Mouse (Mus musculus): ENCODE results near the gene Mrtfa.

Mrtfa gene

DNA sequence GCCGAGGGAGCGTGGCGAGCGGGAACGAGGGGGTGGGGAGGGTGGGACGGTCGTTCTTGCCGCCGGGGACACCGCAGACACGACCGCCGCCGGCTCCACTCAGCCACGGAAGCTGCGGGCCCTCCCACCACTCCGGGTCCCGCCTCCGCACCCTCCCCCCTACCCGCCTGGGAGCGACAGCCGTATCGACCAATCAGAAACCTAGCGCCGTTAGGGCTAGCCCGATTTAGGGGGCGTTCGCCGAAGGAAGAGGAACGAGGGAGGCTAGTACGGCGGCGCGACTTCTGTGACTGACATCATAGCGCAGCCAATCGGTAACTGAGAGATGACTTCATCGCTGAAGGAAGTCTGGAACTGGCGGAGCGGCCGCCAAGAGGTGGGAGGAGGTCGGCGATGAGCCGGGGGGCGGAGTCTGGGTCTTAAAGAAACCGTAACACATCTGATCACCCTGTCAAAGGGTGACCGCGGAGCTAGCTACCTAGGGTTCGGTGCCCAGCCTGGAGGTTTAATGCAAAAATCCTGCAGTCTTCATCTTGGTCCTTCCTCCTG, at the start of gene Mrtfa:
TSS of gene Mrtfa (minus strand) at position 128 of the 549 bp plus-strand sequence.
- ChIA-PET CTCF (interaction anchor here in 1 of 4 experiments (0.9 to 1.0 kb wide), 2 partner anchors 123 to 148 kb away, joined by 3 read pairs; no protein-coding TSS in a partner anchor), POLR2A (interaction anchor here in 3 of 4 experiments (0.6 to 1.9 kb wide), 21 partner anchors 9 to 936 kb away, joined by 3 to 12 read pairs (median 3); partner anchors contain the start of genes Tnrc6b (in 2 of the 3), Atf4 (in 1 of the 3) and Rbx1 (in 1 of the 3))

- POLR2A ChIA-PET, result interaction anchor here in 2 of 4 experiments (0.5 to 1.3 kb wide), 4 partner anchors 36 to 1144 kb away, joined by 3 to 5 read pairs (median 4); no protein-coding TSS in a partner anchor
- CTCF ChIA-PET, result interaction anchor here (0.6 to 2.1 kb wide), 12 partner anchors 19 to 1291 kb away, joined by 3 to 23 read pairs (median 3); partner anchors contain the start of genes St13 (in 1 of the 4) and Xpnpep3 (in 1 of the 4)
Measured at GRCm38 (mm10) chr15:81239794-81240343, 49.3 kb upstream of the Mrtfa start.

DNA sequence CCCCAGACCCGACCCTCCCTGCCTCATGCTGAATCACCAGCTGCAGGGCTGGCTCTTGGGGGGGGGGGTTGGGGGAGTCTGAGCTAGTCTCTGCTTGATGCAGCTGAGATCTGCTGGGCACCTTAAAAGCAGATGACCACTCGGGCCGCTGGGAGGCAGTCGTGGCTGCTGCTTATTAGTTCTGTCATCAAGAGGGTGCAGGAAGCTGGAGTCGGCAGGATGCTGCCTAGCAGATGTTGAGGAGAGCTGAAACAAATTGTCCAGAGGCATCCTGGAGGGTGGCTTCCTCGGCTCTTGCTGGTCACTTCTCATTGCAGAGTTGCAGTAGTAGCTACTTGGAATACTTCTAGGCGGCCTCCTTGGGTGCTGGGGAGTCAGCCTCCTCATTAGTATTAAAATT, 48.7 kb upstream of the Mrtfa start:
- POLR2A ChIA-PET, result interaction anchor here in 2 of 4 experiments (0.5 to 1.7 kb wide), 3 partner anchors 8 to 76 kb away, joined by 3 to 5 read pairs (median 3); no protein-coding TSS in a partner anchor
- CTCF ChIA-PET, result interaction anchor here (0.6 to 2.1 kb wide), 15 partner anchors 20 to 1290 kb away, joined by 3 to 23 read pairs (median 3); partner anchors contain the start of genes St13 (in 1 of the 4) and Xpnpep3 (in 1 of the 4)

GRCm38 (mm10) chr15:81237471-81237870, 46.9 kb upstream of the Mrtfa start:
- ChIA-PET POLR2A (interaction anchor here in 1 of 4 experiments (1.8 kb wide), 1 partner anchor 20 kb away, joined by 5 read pairs; no protein-coding TSS in a partner anchor), CTCF (no interaction called here)

DNA sequence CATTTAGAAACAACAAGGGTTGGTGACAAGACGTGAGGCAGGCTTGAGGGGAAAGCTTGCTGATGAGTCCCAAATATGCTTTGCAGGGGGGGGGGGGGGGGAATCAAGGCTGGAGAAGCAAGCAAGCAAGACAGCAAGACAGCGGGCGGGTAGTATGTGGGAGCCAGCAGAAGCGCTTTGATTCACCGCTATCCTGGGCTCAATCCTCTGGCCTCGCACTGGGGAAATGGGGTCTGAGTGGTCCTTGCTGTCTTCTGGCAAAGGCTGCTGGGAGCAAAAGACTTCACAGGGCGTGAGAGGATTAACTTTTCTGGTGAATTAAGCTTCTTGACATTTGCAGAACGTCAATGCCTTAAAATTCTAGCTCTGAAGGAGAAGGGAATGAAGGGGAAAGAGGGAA, 45.5 kb upstream of the Mrtfa start:
- ChIA-PET POLR2A (interaction anchor here in 3 of 4 experiments (0.6 to 2.5 kb wide), 11 partner anchors 10 to 329 kb away, joined by 3 to 8 read pairs (median 3); no protein-coding TSS in a partner anchor), CTCF (interaction anchor here in 1 of 4 experiments (1.3 kb wide), 1 partner anchor 227 kb away, joined by 3 read pairs; no protein-coding TSS in a partner anchor)

- POLR2A ChIA-PET, result interaction anchor here in 3 of 4 experiments (0.5 to 2.5 kb wide), 12 partner anchors 9 to 562 kb away, joined by 3 to 8 read pairs (median 3); no protein-coding TSS in a partner anchor
- CTCF ChIA-PET, result interaction anchor here in 2 of 4 experiments (0.5 to 1.3 kb wide), 2 partner anchors 227 to 467 kb away, joined by 3 to 4 read pairs; no protein-coding TSS in a partner anchor
Measured at GRCm38 (mm10) chr15:81235086-81235920, 44.7 kb upstream of the Mrtfa start, which contains the start of gene Mchr1. Mchr1 (plus strand) TSS chr15:81235499.

GRCm38 (mm10) chr15:81231325-81231724, 40.8 kb upstream of the Mrtfa start:
- CTCF ChIA-PET, result no interaction called here

GRCm38 (mm10) chr15:81229791-81230190, 39.2 kb upstream of the Mrtfa start:
- CTCF ChIA-PET, result interaction anchor here in 1 of 4 experiments (0.6 kb wide), 1 partner anchor 127 kb away, joined by 3 read pairs; no protein-coding TSS in a partner anchor

More at GRCm38 (mm10) chr15:81231325-81231724, 40.8 kb upstream of the Mrtfa start:
- POLR2A ChIA-PET, result no interaction called here

DNA sequence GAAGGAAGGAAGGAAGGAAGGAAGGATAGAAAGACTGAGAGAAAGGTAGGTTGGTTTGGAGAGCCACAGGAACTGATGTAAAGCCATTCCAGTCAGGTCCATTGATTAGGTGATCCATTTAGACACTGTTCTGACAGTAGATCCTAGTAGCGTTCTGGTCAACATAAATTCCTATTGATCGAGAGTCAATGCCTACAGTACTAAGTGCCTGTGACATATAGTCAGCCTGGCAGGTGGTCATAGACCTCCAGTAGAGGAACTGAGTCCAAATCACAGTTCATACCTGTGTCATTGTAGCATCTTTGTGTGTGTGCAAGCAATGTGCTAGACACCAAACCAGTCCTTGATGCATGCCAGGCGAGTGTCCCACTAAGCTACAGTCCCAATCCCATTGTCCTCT, 37.7 kb upstream of the Mrtfa start:
- ChIA-PET POLR2A (interaction anchor here in 1 of 4 experiments (0.8 kb wide), 1 partner anchor 594 kb away, joined by 3 read pairs; no protein-coding TSS in a partner anchor), CTCF (no interaction called here)

More at GRCm38 (mm10) chr15:81229791-81230190, 39.2 kb upstream of the Mrtfa start:
- POLR2A ChIA-PET, result interaction anchor here in 1 of 4 experiments (0.6 kb wide), 1 partner anchor 41 kb away, joined by 3 read pairs; no protein-coding TSS in a partner anchor

- POLR2A ChIA-PET, result interaction anchor here in 1 of 4 experiments (0.8 to 1.4 kb wide), 2 partner anchors 10 to 593 kb away, joined by 3 read pairs; no protein-coding TSS in a partner anchor
- CTCF ChIA-PET, result no interaction called here
Measured at GRCm38 (mm10) chr15:81227275-81227674, 36.7 kb upstream of the Mrtfa start.

DNA sequence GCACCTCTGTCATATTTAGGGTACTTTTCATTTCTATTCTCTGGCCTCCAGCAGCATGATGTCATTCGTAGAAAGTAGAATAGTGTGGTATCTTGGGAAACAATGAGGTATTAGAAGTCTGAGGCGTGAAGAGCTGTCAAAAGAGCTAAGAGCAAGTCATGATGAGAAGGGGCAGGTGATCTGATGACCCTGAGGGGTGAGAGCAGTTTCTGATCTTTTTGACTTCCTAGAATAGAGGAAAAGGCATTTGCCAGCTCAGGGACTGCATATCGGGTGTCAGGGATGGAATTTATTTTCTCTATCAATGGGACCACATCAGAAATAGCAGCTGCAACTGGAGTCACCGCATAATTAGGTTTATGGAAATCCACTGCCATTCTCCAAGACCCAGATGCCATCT, 36.2 kb upstream of the Mrtfa start:
- ChIA-PET POLR2A (interaction anchor here in 1 of 4 experiments (0.6 to 1.4 kb wide), 4 partner anchors 9 to 354 kb away, joined by 3 to 4 read pairs (median 4); no protein-coding TSS in a partner anchor), CTCF (no interaction called here)

DNA sequence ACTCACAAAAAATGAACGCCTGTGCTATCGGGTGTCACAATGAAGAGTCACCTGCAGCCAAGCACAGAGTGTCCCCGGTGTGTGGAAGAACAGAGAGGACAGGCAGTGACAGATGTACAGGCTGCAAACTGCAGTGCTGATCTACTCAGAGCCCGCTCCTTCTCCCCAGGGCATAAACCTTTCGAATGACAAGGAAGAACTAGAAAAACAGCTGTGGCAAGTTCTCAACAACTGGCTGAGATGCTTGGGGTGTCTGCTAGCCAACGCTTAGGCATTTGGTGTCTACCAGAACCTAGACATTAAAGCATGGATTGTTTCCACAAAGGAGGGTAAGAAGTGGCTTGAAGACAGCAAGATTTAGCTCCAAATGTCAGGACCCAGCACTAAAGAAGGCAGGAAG, 35.2 kb upstream of the Mrtfa start:
- POLR2A ChIA-PET, result interaction anchor here in 2 of 4 experiments (0.6 to 1.4 kb wide), 6 partner anchors 9 to 123 kb away, joined by 3 to 5 read pairs (median 4); partner anchors contain the start of gene Mchr1 (in 1 of the 2)

GRCm38 (mm10) chr15:81225016-81225415, 34.5 kb upstream of the Mrtfa start:
- CTCF ChIA-PET, result interaction anchor here in 1 of 4 experiments (0.9 kb wide), 1 partner anchor 202 kb away, joined by 3 read pairs; no protein-coding TSS in a partner anchor
- POLR2A ChIA-PET, result interaction anchor here in 1 of 4 experiments (0.8 kb wide), 1 partner anchor 10 kb away, joined by 3 read pairs; the partner anchor contains the start of gene Mchr1

More for the DNA sequence above, 35.2 kb upstream of the Mrtfa start:
- CTCF ChIA-PET, result interaction anchor here in 3 of 4 experiments (0.5 to 0.9 kb wide), 3 partner anchors 41 to 203 kb away, joined by 3 read pairs; no protein-coding TSS in a partner anchor

DNA sequence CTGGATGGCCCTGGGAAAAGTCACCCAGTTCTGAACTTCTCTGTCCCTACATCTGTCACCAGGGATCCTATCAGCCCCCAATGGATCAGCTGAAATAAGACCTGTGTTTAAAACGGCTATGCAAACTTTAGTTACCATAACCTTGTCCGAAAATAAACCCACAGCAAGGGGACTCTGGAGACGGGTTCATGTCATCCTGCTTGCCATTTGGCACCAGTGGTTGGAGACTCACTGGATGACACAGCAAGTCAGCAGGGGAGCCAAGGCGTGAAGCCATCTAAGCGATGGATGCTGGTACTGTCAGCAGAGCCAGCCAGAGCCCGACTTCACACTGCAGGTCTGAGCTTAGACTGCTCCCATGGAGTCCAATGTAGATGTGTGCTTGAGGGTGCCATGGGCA, 30.9 kb upstream of the Mrtfa start:
- CTCF ChIA-PET, result interaction anchor here in 1 of 4 experiments (0.5 kb wide), 1 partner anchor 872 kb away, joined by 3 read pairs; no protein-coding TSS in a partner anchor
- POLR2A ChIA-PET, result interaction anchor here in 3 of 4 experiments (0.6 to 1.8 kb wide), 7 partner anchors 13 to 44 kb away, joined by 3 to 8 read pairs (median 4); partner anchors contain the start of gene Mchr1 (in 1 of the 3)

GRCm38 (mm10) chr15:81220051-81220450, 29.5 kb upstream of the Mrtfa start:
- ChIA-PET CTCF (interaction anchor here in 1 of 4 experiments (0.6 kb wide), 1 partner anchor 1235 kb away, joined by 4 read pairs; no protein-coding TSS in a partner anchor), POLR2A (interaction anchor here (0.6 to 1.8 kb wide), 23 partner anchors 11 to 509 kb away, joined by 3 to 8 read pairs (median 3); partner anchors contain the start of genes Mrtfa (in 2 of the 4), L3mbtl2 (in 1 of the 4), Mchr1 (in 1 of the 4) and Rbx1 (in 1 of the 4))

GRCm38 (mm10) chr15:81219054-81219453, 28.5 kb upstream of the Mrtfa start:
- POLR2A ChIA-PET, result interaction anchor here in 3 of 4 experiments (0.9 to 1.7 kb wide), 9 partner anchors 13 to 508 kb away, joined by 3 to 5 read pairs (median 3); partner anchors contain the start of genes Mrtfa (in 2 of the 3) and Tnrc6b (in 1 of the 3)
- CTCF ChIA-PET, result interaction anchor here in 1 of 4 experiments (0.6 kb wide), 1 partner anchor 184 kb away, joined by 3 read pairs; no protein-coding TSS in a partner anchor

Data from embryonic stem cell, embryonic (primary cell).